Comparison of ENCODE assay signal across 8 mouse cellular contexts in genomic region chr15:3979871-3980270, GRCm38 (mm10). TPM values are rescaled to one million over a fixed set of nuclear protein-coding genes. Genes with fewer than 3 reads are reported as not detected.
DNase-seq lines count a peak whose midpoint lies in the region; ATAC-seq and TF ChIP-seq lines count a peak whose summit lies in the region.

No protein-coding gene starts in this region.

- peak overlapping the region; percentile 75 for H3K4me2 ChIP-seq in midbrain, postnatal 0 days (ENCODE audit: low read depth, low read length, poor library complexity, severe bottlenecking)

- no peak for TF ChIP-seq CTCF in left cerebral cortex, adult 2 months (IDR thresholded peaks at IDR 0.05)
- TF ChIP-seq CTCF in midbrain, postnatal 0 days (IDR thresholded peaks at IDR 0.05) = no peak

- peak overlapping the region; percentile 95 for H3K9ac ChIP-seq in midbrain, postnatal 0 days (replicated peaks; ENCODE audit: low read length, poor library complexity, severe bottlenecking)

- peak overlapping the region; percentile 99 for H3K27ac ChIP-seq in left cerebral cortex, adult 2 months
- H3K27ac ChIP-seq in midbrain, postnatal 0 days (ENCODE audit: low read depth, low read length) = peak overlapping the region; percentile 99

- intact Hi-C loops in left cerebral cortex, adult 2 months (cut with DNase I) = loop anchor here (1.0 to 5.0 kb wide), 2 partner anchors 15 to 47 kb away; partner anchors contain the start of genes AW549877 and Oxct1
- intact Hi-C loops in left cerebral cortex, postnatal 36 days (cut with DNase I) = loop anchor here (1.0 to 10.0 kb wide), 3 partner anchors 15 to 685 kb away; partner anchors contain the start of genes AW549877 and Oxct1

- H3K4me1 ChIP-seq in midbrain, postnatal 0 days (ENCODE audit: insufficient read depth, low read length) = no peaks in the 10 kb centered on the region

- peak overlapping the region; percentile 82 for H3K4me3 ChIP-seq in left cerebral cortex, adult 2 months
- peak overlapping the region; percentile 70 for H3K4me3 ChIP-seq in midbrain, postnatal 0 days (ENCODE audit: low read depth, low read length)

- ATAC-seq in common myeloid progenitor, adult 5-6 weeks (replicated peaks; ENCODE audit: low read depth, poor library complexity, severe bottlenecking) = 0 out of 2 replicates have a peak, but pooled peaks have one; percentile 7
- peak; percentile 33 for ATAC-seq in inflammation-experienced regulatory T-cells, adult 6 months
- ATAC-seq in midbrain, postnatal 0 days (ENCODE audit: low FRiP score) = peak; percentile 6; the same call in 1 of the 2 replicates

- no peaks in the 10 kb centered on the region for H3K27me3 ChIP-seq in midbrain, postnatal 0 days (ENCODE audit: insufficient read depth, low read length)

- 81% methylated on average over 3 of the region's 3 CpGs for WGBS in midbrain, postnatal 0 days

- peaks cover 11% of the 10 kb centered on the region for H3K36me3 ChIP-seq in midbrain, postnatal 0 days (ENCODE audit: insufficient read depth, low read length)

- no peak for DNase-seq in left cerebral cortex, adult 2 months (ENCODE audit: extremely low spot score in 1 of 2, low spot score in 2 of 2)
- DNase-seq in left cerebral cortex, adult 8-10 months (ENCODE audit: low spot score in 2 of 2) = no peak
- DNase-seq in midbrain, postnatal 0 days (ENCODE audit: low spot score) = no peak
- no peak for DNase-seq in layer of hippocampus, postnatal 14 days (ENCODE audit: low spot score in 2 of 2)
- no peak for DNase-seq in left cerebral cortex, postnatal 36 days (ENCODE audit: low spot score in 2 of 2)
- no peak for DNase-seq in cerebellum, adult 18-20 months

- no peaks in the 10 kb centered on the region for H3K9me3 ChIP-seq in midbrain, postnatal 0 days (ENCODE audit: low read length)

RNA-seq across cellular contexts. Expression of gene Fbxo4, which starts 0.5 kb away (rescaled TPM):
- total RNA-seq in left cerebral cortex, adult 2 months (2021) = 1 to 10 TPM; 7.8 to 8.1 TPM
- 10 to 100 TPM in 1 of 4 experiments, 1 to 10 TPM in 3; 7.3 to 10.2 (median 7.7) TPM for total RNA-seq in left cerebral cortex, adult 8-10 months (2022)
- 9.8 and 19.3 TPM in 2 replicates for total RNA-seq in common myeloid progenitor, adult 5-6 weeks (2017)
- 1 to 10 TPM; 5.0 to 8.1 (median 5.5) TPM for polyA plus RNA-seq in inflammation-experienced regulatory T-cells, adult 6 months (2017; shearing (Covaris generic))
- 11.4 and 14.3 TPM in 2 replicates for total RNA-seq in midbrain, postnatal 0 days (2014; rRNA removed)
- polyA plus RNA-seq in midbrain, postnatal 0 days (2015; fragmentation: Nextera tagmentation; extraction: Ambion mirVana) = 9.4 and 9.8 TPM in 2 replicates
- total RNA-seq in layer of hippocampus, postnatal 14 days (2021) = 1 to 10 TPM; 8.0 to 8.2 TPM
- 1 to 10 TPM; 6.9 to 7.5 TPM for total RNA-seq in left cerebral cortex, postnatal 36 days (2021)

RNA-seq across cellular contexts. Expression of gene AW549877, which starts 15.7 kb away (rescaled TPM):
- 10 to 100 TPM; 46.6 to 47.1 TPM for total RNA-seq in left cerebral cortex, adult 2 months (2021)
- 10 to 100 TPM; 46.7 to 55.6 (median 48.4) TPM for total RNA-seq in left cerebral cortex, adult 8-10 months (2022)
- 15.3 and 15.8 TPM in 2 replicates for total RNA-seq in common myeloid progenitor, adult 5-6 weeks (2017)
- polyA plus RNA-seq in inflammation-experienced regulatory T-cells, adult 6 months (2017; shearing (Covaris generic)) = 10 to 100 TPM; 26.7 to 33.1 (median 29.1) TPM
- 36.9 and 38.3 TPM in 2 replicates for total RNA-seq in midbrain, postnatal 0 days (2014; rRNA removed)
- polyA plus RNA-seq in midbrain, postnatal 0 days (2015; fragmentation: Nextera tagmentation; extraction: Ambion mirVana) = 25.4 and 27.7 TPM in 2 replicates
- total RNA-seq in layer of hippocampus, postnatal 14 days (2021) = 10 to 100 TPM; 41.8 to 43.6 TPM
- total RNA-seq in left cerebral cortex, postnatal 36 days (2021) = 10 to 100 TPM; 43.8 to 46.8 TPM

RNA-seq across cellular contexts. Expression of gene Oxct1, which starts 46.3 kb away (rescaled TPM):
- 100 to 1,000 TPM; 279 to 316 TPM for total RNA-seq in left cerebral cortex, adult 2 months (2021)
- total RNA-seq in left cerebral cortex, adult 8-10 months (2022) = 100 to 1,000 TPM; 282 to 322 (median 293) TPM
- total RNA-seq in common myeloid progenitor, adult 5-6 weeks (2017) = 243 and 253 TPM in 2 replicates
- polyA plus RNA-seq in inflammation-experienced regulatory T-cells, adult 6 months (2017; shearing (Covaris generic)) = 10 to 100 TPM; 53.6 to 76.0 (median 56.0) TPM
- 240 and 266 TPM in 2 replicates for total RNA-seq in midbrain, postnatal 0 days (2014; rRNA removed)
- polyA plus RNA-seq in midbrain, postnatal 0 days (2015; fragmentation: Nextera tagmentation; extraction: Ambion mirVana) = 454 and 461 TPM in 2 replicates
- 100 to 1,000 TPM; 490 to 507 TPM for total RNA-seq in layer of hippocampus, postnatal 14 days (2021)
- 100 to 1,000 TPM; 327 to 348 TPM for total RNA-seq in left cerebral cortex, postnatal 36 days (2021)
